Mouse (Mus musculus) embryo, embryonic 11 days (tissue): Measurements from ENCODE around the gene Dvl2.

ENCODE experiments used
- DNase-seq: peaks from one replicate; pipeline ENCODE4 v3.0.0-alpha.2; 2015

The Dvl2 gene

DNA sequence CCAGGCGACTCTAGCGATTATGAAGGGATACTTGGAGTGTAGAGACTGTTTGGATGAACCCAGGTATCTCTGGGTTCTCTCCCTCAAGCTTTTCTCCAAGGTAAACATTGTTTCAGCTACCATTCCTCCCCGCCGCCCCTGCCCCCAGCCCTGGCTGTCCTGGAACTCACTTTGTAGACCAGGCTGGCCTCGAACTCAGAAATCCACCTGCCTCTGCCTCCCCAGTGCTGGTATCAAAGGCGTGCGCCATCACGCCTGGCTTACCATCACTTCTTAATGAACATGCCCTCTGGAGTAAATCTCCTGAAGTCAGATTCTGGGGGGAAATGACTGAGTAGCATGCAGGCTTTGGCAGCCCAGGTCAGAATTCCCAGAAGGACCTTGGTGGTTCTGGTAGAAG, 18.2 kb upstream of the Dvl2 start, which contains the start of gene Elp5:
TSS of gene Elp5 (minus strand) at position 293 of the 400 bp plus-strand sequence.
- DNase-seq: no peak

DNA sequence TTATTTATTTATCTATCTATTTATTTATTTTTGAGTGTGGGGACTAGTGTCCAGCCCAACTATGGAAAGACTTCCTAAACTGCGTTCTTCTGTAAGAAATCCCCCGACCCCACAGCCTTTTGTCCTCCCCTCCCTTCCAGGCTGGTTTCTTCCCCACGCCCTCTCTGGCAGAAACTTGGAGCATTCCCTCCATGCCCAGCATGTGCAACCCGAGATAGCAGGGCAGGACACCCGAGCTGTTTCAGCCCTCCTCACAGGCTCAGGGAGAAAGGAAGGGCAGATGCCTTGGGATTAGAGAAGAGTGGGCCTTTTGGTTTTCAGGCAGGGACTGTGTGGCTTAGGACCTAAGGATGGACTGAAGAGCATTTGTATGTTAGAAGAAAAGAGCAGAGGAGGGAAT, 17.5 kb upstream of the Dvl2 start:
- DNase-seq: no peak

DNA sequence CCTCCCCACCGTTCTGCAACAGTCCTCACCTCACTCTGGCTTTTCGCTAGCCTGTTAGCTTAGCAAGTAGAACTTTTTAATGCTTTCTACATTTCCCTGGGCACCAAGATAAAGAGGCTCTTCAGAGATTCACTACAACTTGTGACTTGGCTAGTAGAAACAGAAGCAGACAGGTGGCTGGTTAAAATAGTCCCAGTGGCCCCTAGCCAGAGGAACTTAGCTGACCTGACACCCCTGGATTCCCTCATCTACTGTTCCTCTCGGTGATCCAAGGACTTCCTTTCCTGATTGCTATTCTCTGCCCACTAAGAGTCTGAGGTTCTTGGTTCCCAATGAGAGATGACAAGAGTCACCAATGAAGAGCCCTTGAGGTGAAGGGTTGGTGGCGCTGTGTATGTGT, 17.0 kb upstream of the Dvl2 start:
- no peak for DNase-seq

DNA sequence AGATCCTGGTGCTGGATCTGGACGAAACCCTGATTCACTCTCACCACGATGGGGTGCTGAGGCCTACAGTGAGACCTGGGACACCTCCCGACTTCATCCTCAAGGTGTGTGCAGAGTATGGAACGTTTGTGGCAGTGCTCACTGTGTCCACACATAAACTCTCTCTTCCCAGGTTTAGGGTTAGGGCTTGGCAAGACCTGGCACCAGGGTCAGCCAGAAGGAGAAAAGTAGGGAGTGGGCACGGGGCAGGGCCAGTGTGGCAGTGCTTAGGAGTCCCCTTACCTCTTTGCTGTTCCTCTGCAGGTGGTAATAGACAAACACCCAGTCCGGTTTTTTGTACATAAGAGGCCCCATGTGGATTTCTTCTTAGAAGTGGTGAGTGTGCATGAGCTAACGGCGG, 16.0 kb upstream of the Dvl2 start:
- no peak for DNase-seq

DNA sequence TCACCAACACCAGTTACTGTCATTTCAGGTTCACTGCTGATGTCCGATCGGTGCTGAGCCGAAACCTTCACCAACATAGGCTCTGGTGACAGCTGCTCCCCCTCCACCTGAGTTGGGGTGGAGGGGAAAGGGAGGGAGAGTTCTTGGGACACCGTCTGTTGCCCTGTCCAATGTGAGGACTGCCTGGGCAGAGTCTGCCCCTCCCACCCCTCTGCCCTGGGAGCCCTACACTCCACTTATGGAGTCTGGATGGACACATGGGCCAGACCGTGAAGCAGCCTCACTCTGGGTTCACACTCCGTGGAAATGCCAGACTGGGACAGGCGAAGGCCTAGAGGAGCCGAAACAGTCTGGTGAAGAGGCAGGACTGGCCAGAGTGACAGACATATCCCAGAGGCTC, 10.4 kb upstream of the Dvl2 start:
- no peak for DNase-seq

DNA sequence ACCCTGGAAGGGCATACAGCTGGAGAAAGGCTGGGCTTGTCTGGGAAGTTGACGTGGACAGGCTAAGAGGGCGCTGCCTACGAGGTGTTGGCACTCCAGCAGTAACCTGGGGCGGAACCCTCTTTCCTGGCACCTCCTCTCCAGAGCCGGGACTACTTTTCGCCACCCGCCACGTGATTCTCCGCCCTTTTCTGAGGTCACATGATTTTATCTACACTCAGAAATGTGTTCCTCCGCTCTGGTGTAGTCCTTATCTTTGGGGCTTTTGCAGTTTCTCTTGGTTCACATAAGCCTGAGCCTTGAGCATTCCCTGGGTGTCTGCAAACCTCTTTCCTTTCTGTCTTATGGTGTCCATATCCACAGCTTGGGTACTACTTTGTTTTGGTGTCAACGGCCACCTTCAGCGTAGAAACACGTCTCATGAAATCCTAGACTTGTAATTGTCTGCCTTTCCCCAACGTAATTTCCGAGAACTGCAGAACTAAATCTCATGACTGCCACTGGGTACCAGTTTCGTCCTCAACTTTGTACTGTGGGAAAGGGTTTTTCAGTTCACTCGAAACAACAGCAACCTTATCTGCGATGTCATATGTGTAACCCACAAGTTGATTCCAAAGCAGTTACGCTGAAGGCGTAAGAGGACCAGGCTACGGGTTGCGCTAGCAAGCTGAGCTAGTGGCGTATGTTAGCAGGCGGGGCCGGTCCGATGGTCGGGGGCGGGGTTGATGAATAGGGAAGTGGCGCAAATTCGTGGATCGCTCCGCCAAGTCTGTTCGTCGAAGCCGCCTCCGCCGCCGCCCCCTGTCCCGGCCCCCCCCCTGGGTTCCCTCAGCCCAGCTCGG, 9.3 kb upstream of the Dvl2 start, which contains the start of gene Gabarap:
TSS of gene Gabarap (plus strand) at position 294 of the 842 bp plus-strand sequence.
- DNase-seq: peak; percentile 98

DNA sequence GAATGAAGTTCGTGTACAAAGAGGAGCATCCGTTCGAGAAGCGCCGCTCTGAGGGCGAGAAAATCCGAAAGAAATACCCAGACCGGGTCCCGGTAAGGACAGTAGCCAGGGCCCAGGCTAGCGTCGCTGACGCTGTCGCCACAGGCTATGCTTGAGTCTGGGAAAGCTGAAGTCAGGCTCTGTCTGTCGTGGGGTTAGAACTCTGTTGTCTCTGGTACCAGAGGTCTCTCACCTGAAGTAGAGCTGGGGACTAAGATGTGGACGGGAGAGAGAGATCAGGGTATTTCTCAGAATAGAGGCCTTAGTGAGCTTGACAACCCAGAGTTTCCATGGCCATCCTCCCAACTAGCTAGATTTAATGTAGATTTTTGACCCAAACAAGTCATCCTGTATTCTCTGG, 8.7 kb upstream of the Dvl2 start:
- DNase-seq: no peak

DNA sequence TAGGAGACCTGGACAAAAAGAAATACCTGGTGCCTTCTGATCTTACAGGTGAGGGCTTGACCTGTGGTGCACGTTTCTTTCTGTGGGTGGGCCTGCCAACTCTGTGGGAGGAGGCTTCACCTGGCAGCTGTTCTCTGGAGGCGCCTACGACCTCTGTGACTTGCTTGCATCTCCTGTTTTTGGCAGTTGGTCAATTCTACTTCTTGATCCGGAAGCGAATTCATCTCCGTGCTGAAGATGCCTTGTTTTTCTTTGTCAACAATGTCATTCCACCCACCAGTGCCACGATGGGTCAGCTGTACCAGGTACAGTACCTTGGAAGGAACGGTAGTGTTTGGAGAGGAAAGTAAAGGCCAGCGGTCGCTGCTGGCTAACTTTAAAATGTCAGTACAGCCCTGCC, 8.0 kb upstream of the Dvl2 start:
- no peak for DNase-seq

DNA sequence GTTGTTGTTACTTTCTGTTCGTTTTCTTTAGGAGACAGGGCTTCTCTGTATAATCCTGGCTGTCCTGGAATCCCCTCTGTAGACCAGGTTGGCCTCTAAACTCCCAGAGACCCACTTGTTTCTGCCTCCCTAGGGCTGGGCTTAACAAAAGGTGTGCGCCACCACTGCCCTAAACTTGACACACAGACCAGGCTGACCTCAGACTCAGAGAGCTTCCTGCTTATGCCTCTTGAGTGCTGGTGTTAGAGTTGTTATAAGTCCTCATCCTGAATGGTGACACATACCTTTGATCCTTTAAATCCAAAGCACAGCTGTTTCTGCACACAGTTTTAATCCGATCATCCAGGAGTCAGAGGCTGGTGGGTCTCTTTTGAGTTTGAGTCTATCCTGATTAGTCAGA, 7.5 kb upstream of the Dvl2 start:
- DNase-seq: no peak

DNA sequence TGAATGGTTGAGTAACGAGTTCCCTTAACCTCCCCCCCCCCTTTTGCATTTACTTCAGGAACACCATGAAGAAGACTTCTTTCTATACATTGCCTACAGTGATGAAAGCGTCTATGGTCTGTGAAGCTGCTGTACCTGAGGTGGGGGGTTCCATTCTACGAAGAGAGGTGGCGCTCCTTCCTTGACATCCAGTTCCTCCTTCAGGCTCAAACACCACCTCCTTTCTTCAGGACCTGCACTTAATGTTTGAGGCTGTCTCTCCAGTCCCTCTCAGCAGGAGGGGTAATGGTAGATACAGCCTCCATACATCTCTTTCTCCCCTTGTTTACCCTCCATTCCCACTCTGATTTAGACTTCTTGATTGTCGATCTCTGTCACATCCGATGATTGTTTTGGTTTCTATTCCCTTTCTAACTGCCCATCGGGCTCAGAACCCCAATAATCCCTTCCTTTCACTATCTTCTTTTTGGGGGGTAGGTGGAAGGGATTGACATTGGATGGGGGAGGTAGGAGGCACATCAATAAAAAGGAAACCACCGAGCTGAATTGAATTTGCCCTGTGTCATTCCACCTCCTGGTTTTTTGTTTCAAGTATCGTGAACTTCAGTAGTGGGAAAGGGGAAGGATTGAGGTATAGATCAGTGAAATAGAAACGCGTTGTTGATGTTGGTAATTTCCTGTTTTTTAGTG, 5.8 kb upstream of the Dvl2 start:
- no peak for DNase-seq

DNA sequence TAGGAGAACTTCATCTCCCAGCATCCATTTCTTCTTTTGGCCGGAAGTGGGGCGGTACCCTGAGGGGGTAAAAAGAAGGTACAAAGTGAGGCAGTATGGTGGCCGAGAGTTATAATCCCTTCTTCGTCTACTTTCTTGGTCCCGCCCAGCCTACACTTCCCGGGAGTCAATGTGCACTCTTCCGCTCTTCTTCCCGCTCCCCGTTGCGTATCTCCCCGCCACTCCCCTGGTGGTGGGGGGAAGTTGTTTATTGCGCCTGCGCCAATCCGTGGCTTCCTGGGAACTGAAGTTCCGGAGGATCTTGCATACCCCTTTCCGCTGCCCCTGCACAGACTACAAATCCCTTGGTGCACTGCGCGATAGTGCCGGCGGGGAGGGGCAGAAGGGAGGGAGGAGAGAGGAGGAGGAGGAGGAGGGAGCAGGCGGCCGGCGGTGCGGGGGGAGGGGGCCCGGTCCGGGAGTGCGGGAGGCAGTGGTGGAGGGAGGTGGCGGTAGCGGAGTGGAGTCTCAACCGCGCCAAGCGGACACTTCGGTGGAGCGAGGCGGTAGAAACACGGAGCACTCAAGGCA, 4.9 kb upstream of the Dvl2 start, which contains the start of gene Phf23:
TSS of gene Phf23 (plus strand) at position 387 of the 570 bp plus-strand sequence.
- DNase-seq: peak; percentile 98

DNA sequence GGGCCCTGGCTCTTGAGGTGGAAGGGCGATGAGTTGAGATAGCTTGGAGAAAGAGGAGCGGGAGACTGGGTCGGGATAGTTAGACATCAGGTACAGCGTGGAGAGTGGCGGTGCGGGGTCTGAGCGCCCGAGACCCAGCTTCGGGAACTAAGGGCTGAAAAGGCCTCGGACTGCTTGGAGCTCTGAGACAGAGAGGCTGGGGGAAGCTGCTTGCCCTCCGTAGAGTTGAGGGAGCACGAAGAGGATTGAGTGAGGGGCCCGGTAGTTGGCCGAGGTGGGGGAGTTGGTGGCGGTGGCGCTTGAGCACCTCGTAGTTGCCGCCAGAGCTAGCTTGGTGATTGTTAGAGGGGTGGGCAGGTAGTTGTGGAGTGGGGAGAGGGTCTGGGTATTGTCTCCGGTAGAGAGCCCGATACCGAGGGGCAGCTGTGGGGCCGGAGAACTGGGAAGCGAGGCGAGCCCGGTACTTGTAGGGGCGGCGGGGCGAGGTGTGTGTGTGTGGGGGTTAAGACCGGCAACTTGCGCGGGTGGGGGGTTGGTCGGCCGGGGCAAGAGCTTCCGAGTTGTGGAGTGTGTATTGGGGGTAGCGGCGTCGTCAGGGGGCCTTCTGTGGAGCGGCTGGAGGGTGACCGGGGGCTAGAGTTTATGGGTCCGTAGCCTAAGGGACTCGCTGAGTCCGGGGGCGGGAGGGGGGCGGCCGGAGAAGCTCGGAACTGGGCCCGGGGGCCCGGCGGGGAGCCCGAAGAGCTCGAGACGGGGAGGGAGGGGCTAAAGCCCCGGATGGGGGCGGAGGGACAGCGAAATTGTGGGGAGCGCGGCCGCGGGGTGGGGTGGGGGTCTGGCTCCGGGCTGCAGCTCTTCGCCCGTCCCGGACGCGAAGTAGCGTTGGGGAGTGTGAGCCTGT, 4.0 kb upstream of the Dvl2 start:
- peak; percentile 71 for DNase-seq

DNA sequence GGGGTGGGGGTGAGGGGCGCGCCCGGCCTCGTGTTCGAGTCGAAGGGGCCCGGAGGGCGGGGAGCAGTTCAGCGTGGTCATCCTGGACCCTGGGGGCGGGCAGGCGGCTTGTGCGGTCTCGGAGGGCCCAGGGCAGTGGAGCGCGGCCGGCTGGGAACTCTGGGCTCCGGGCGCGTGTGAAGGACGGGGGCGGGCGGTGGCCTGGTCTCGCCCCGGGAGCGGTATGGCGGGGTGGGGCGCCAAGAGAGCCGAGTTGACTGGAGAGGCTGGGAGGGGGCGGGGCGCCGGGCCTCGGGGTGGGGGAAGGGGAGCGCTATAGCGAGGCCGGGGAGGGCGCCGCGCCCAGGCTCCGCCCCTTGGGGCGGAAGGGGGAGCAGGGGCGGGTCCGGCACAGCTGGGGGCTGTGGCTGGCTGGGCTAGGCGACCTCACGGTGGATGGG, 3.3 kb upstream of the Dvl2 start:
- DNase-seq: peak; percentile 93

DNA sequence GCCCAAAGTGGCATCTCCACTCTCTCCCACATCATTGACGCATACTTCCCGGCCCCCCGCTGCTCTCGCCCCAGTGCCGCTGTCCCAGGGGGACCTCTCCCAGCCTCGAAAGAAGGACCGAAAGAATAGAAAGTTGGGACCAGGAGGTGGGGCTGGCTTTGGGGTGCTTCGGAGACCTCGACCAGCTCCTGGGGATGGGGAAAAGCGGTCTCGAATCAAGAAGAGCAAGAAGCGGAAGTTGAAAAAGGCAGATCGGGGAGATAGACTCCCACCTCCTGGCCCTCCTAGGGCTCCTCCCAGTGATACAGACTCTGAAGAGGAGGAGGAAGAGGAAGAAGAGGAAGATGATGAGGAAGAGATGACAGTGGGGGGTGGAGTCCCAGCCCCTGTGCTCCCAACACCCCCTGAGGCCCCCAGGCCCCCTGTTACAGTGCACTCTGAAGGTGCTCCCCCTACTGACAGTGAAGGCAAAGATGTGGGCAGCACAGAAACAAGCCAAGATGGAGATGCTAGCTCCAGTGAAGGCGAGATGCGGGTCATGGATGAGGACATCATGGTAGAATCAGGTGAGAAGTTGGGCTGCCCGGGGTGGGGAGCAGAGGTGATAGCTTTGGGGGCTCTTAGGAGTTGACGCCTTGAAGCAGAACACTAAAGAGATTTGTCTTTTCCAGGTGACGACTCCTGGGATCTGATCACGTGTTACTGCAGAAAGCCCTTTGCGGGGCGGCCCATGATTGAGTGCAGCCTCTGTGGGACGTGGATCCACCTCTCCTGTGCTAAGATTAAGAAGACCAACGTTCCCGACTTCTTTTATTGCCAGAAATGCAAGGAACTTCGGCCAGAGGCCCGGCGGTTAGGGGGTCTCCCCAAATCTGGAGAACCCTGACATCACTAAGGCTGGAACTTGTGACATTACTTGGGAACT, 1.6 kb upstream of the Dvl2 start:
- no peak for DNase-seq

DNA sequence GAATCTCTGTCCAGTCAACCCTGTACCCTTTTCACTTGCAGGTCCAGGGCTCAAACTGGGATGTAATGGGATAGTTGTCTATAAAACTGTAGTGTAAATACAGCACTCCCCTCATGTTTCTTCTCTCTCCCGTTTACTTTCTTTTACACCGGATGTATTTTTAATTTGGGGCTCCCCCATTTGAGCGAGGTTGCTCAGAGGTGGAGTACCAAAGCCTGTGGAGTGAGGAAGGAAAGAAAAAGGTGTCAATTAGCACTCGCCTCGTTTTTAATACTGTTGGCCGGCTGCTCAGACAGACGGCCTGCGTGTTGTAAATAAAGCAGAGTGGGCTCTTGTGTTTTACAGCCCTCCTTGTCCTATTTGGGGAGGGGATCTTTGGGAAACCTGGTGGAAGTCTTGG, 729 bp upstream of the Dvl2 start:
- DNase-seq: no peak

DNA sequence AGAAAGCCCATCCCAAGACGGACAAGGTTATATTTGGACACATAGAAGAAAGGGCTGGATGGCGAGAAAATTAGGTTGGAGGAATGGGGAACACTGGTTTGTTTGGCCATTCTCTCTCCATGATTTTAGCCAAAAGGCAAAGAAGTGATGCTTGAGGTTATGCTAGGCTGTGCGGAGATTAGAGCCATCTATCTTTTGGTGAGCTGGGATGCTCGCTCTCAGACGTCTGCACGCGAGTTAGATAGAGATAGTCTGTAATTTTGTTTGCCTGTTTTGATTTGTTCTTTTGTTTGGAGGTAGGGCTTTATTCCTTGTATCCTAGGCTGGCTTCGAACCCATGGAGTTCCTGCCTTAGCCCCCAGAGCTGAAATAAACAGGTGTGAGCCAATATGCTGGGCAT, 764 bp downstream of the Dvl2 start:
- DNase-seq: no peak

DNA sequence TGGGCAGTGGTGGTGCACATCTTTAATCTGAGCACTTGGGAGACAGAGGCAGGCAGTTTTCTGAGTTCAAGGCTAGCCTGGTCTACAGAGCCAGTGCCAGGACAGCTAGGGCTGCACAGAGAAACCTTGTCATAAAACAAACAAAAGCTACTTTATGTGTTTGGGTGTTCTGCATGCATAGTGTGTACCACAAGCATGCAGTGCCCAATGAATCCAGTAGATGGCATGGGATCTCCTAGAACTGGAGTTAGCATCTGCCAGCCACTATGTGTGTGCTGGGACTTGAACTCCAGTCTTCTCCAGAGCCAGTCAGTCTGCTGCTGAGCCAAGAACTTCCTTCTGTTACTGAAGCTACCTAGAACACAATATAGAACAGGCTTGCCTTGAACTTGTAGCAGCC, 1.5 kb downstream of the Dvl2 start:
- DNase-seq: peak; percentile 59

DNA sequence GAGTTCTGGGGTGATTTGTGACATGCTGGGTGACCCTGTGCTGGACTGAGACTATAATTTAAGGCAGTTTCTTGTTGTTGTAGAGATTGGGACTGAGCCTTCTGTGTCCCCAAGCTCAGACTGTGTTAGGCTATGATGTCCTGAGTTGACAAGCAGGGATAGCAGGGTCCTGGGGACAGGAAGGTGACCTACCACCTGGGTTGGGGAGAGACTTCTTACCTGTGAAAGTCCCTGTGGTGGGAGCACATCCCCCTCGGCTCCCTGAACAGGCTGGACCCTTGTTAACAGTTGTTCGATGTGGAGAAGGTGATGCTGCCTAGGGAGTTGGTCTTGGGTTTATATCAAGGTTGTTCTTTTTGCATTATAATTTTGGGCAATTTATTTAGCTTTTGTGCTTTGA, 2.1 kb downstream of the Dvl2 start:
- DNase-seq: no peak

DNA sequence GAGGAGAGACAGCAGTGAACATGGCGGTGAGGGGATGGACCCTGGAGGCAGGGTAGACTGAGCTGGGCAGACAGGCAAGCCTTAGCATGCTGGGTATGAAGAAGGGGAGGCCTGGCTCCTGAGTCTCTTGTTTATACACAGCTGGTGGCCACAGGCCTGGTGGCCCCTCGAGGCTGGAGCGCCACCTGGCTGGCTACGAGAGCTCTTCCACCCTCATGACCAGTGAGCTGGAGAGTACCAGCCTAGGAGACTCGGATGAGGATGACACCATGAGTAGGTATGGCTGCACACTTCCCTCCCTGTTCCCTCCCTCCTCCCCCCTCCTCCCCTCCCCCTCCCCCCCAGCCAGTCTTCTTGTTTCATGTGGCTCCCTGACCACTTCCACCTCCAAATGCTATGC, 5.1 kb downstream of the Dvl2 start:
- peak; percentile 54 for DNase-seq

DNA sequence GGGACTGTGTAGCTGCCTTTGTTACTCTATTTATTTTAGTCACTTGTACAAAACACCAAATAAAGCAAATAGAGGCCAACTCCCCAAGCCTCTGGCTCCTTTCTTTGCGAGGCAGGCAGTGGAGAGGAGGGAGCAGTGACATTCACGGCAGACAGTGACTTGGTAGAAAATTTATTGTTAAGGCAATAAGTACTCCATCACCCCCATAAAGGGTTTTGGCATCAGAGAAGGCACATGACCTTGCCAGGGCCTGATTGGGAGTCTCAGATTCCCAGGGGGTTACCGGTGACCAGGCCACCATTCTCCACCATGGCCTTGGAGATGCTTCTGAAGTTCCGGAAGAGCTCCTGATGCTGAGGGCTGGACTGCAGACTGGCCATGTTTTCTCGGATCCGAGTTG, 9.6 kb downstream of the Dvl2 start:
- DNase-seq: no peak

DNA sequence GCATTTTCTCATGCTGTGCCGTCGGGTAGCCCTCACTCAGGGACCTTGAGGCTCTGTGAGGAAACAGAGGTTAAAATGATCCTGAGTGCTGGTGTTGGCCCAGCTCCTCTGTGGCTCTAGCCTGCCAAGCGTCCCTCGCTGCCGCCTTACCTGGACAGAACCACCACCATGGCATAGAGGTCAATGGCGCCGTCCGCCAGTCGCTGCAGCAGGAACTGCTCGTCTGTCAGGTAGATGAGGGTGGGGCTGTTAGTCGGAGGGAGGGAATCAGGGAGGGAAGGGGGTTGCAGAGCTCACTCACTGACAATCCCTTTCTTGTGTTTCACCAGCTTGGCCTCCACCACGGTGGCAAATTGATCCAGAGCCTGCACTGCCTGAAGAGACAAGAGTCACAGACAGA, 10.2 kb downstream of the Dvl2 start:
- DNase-seq: no peak

DNA sequence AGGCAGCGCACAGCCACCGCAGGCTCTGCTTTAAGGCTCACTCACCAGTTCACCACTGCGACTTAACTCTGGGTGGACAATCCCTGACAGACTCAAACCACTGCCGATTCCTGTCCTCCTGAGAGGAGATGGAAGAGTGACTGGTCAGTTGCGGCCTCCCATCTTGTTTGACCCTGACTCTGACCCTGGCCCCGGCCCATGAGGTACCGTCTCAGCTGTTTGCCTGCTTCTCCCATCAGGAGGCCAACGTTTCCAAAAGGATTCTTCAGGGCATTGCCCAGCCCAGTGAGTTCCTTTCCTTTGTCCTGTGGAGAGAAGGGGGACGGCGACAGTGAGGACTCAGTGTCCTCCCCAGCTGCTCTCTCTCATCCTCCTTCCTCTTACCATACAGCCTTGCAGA, 10.6 kb downstream of the Dvl2 start:
- DNase-seq: no peak
